Mouse (Mus musculus): Measurements from ENCODE around the gene Il11ra1. TPM values are rescaled to one million over a fixed set of nuclear protein-coding genes. Genes with fewer than 3 reads are reported as not detected.
"Not testable (repeated sequence)": the region's sequence is repeated elsewhere in the genome, so short reads cannot be mapped to it uniquely, and the experiment has no call there.

Il11ra1 gene
- total RNA-seq, 2 experiments from 2014 or later = 37.0 to 38.0 TPM

- DNase-seq = not testable (repeated sequence)
Observed at GRCm38 (mm10) chr4:41783197-41783596, 83.4 kb downstream of the Il11ra1 start.

Other genes with a start within 250 kb of the Il11ra1 start
- gene Kif24, start 235.1 kb upstream of the Il11ra1 start, total RNA-seq (2021) = 1 to 10 TPM in 1 of 2 experiments, under 1 TPM in 1; 0.62 to 1.4 TPM
- gene Nudt2, start 234.8 kb upstream of the Il11ra1 start, total RNA-seq (2021) = 10 to 100 TPM; 25.6 to 27.9 TPM
- 10 to 100 TPM; 29.9 to 32.4 TPM for gene AI464131, start 196.9 kb upstream of the Il11ra1 start, total RNA-seq (2021)
- gene 1110017D15Rik, start 182.7 kb upstream of the Il11ra1 start, total RNA-seq (2021) = 1 to 10 TPM; 3.1 to 6.5 TPM
- gene Fam219a, start 130.5 kb upstream of the Il11ra1 start, total RNA-seq (2021) = 100 to 1,000 TPM; 151 to 152 TPM
- gene Dnaic1, start 130.2 kb upstream of the Il11ra1 start, total RNA-seq (2021) = 10 to 100 TPM in 1 of 2 experiments, 1 to 10 TPM in 1; 8.2 to 10.1 TPM
- gene Enho, start 59.7 kb upstream of the Il11ra1 start, total RNA-seq (2021) = 10 to 100 TPM; 60.2 to 64.3 TPM
- 10 to 100 TPM; 90.8 to 97.6 TPM for gene Cntfr, start 2.9 kb upstream of the Il11ra1 start, total RNA-seq (2021)
- 10 to 100 TPM; 30.0 to 33.1 TPM for gene Rpp25l, start 13.5 kb downstream of the Il11ra1 start, total RNA-seq (2021)
- gene Dctn3, start 23.2 kb downstream of the Il11ra1 start, total RNA-seq (2021) = 100 to 1,000 TPM; 143 to 154 TPM
- not detected for gene Arid3c, start 31.2 kb downstream of the Il11ra1 start, total RNA-seq (2021)
- 10 to 100 TPM; 51.5 to 52.1 TPM for gene Galt, start 55.2 kb downstream of the Il11ra1 start, total RNA-seq (2021)
- gene Sigmar1, start 56.2 kb downstream of the Il11ra1 start, total RNA-seq (2021) = 10 to 100 TPM; 38.6 to 41.1 TPM
- gene Ccl27a, start 74.3 kb downstream of the Il11ra1 start, total RNA-seq (2021) = 100 to 1,000 TPM; 137 to 138 TPM
- not detected for gene Gm21541, start 203.6 kb downstream of the Il11ra1 start, total RNA-seq (2021)
- 10 to 100 TPM; 17.4 to 20.9 TPM for gene Gm20878, start 241.6 kb downstream of the Il11ra1 start, total RNA-seq (2021)

Measured in layer of hippocampus, postnatal 36 days (tissue).